Mouse (Mus musculus) kidney, adult 8-10 months (tissue): ENCODE data around the gene Tedc1.

Source experiments
- DNase-seq, 2 experiments: peaks; one replicate each; pipeline ENCODE4 v3.0.0; 2022

Tedc1 gene

GRCm38 (mm10) chr12:113139908-113140615 is 16.2 kb upstream of the Tedc1 start, which contains the start of gene Crip2:
Gene Crip2, plus strand, starts transcription at chr12:113140236.
- peak; percentile 82 to 84 for DNase-seq

- peak; percentile 37 to 52 for DNase-seq
These were observed 15.4 kb upstream of the Tedc1 start for GRCm38 (mm10) chr12:113140616-113141411.

- peak; percentile 44 to 52 for DNase-seq
These were observed 14.7 kb upstream of the Tedc1 start for GRCm38 (mm10) chr12:113141531-113141973.

GRCm38 (mm10) chr12:113142021-113142975 is 13.9 kb upstream of the Tedc1 start:
- DNase-seq: peak; percentile 75 to 86

GRCm38 (mm10) chr12:113143164-113143563 is 13.1 kb upstream of the Tedc1 start:
- DNase-seq: no peak

GRCm38 (mm10) chr12:113144001-113144756 is 12.0 kb upstream of the Tedc1 start:
- DNase-seq: peak; percentile 37 to 62

- no peak for DNase-seq
These were observed 11.3 kb upstream of the Tedc1 start for GRCm38 (mm10) chr12:113144886-113145285.

GRCm38 (mm10) chr12:113145591-113145990 is 10.6 kb upstream of the Tedc1 start:
- no peak for DNase-seq

GRCm38 (mm10) chr12:113146112-113147057 is 9.8 kb upstream of the Tedc1 start, which contains the start of gene Crip1:
Gene Crip1, plus strand, starts transcription at chr12:113146316.
- peak; percentile 74 to 88 for DNase-seq

- DNase-seq: no peak
These were observed 8.7 kb upstream of the Tedc1 start for GRCm38 (mm10) chr12:113147481-113147880.

- DNase-seq: peak in 1 of 2 experiments; percentile 12
These were observed 7.7 kb upstream of the Tedc1 start for GRCm38 (mm10) chr12:113148381-113149035.

- DNase-seq: peak in 1 of 2 experiments; percentile 18
These were observed 6.9 kb upstream of the Tedc1 start for GRCm38 (mm10) chr12:113149341-113149740.

GRCm38 (mm10) chr12:113149896-113150295 is 6.3 kb upstream of the Tedc1 start:
- DNase-seq: no peak

GRCm38 (mm10) chr12:113150591-113150990 is 5.6 kb upstream of the Tedc1 start:
- DNase-seq: no peak

GRCm38 (mm10) chr12:113151046-113151445 is 5.2 kb upstream of the Tedc1 start:
- peak in 1 of 2 experiments; percentile 26 for DNase-seq

GRCm38 (mm10) chr12:113151661-113152271 is 4.5 kb upstream of the Tedc1 start:
- peak in 1 of 2 experiments; percentile 29 for DNase-seq

- DNase-seq: no peak
These were observed 4.0 kb upstream of the Tedc1 start for GRCm38 (mm10) chr12:113152272-113152661.

- DNase-seq: no peak
These were observed 3.2 kb upstream of the Tedc1 start for GRCm38 (mm10) chr12:113152991-113153525.

- no peak for DNase-seq
These were observed 2.2 kb upstream of the Tedc1 start for GRCm38 (mm10) chr12:113153971-113154370.
